Mouse (Mus musculus) adrenal gland, postnatal 36 days (tissue): Measurements from ENCODE around the gene Gm49380. TPM values are rescaled to one million over a fixed set of nuclear protein-coding genes. Genes with fewer than 3 reads are reported as not detected.

ENCODE experiments used
- DNase-seq, 2 experiments: peaks; one replicate each; pipeline ENCODE4 v3.0.0; 2021; ENCODE audit warnings: mixed read lengths in 1 of 2
- total RNA-seq, 2 experiments: library from RNA; stranded (reverse); gene quantifications; 2 replicates each; pipeline ENCODE4 v1.2.3; 2021

Gene Gm49380
- total RNA-seq, 2 experiments from 2014 or later: 0.70 to 0.76 TPM

GRCm38 (mm10) chr9:44075996-44076763, 37.1 kb downstream of the Gm49380 start:
- DNase-seq: no peak

- no peak for DNase-seq
Measured at GRCm38 (mm10) chr9:44075276-44075995, 37.9 kb downstream of the Gm49380 start.

- DNase-seq: peak; percentile 38 to 63
Measured at GRCm38 (mm10) chr9:44074395-44075275, 38.7 kb downstream of the Gm49380 start.

- no peak for DNase-seq
Measured at GRCm38 (mm10) chr9:44073115-44073514, 40.2 kb downstream of the Gm49380 start.

- DNase-seq: peak; percentile 86
Measured at GRCm38 (mm10) chr9:44072599-44072915, 40.7 kb downstream of the Gm49380 start.

GRCm38 (mm10) chr9:44071914-44072598, 41.2 kb downstream of the Gm49380 start:
- DNase-seq: peak; percentile 50 to 58

- no peak for DNase-seq
Measured at GRCm38 (mm10) chr9:44070844-44071231, 42.5 kb downstream of the Gm49380 start.

GRCm38 (mm10) chr9:44070113-44070843, 43.0 kb downstream of the Gm49380 start:
- no peak for DNase-seq

- DNase-seq: no peak
Measured at GRCm38 (mm10) chr9:44069252-44069651, 44.0 kb downstream of the Gm49380 start.

GRCm38 (mm10) chr9:44067960-44068330, 45.4 kb downstream of the Gm49380 start:
- DNase-seq: no peak

GRCm38 (mm10) chr9:44067241-44067959, 45.9 kb downstream of the Gm49380 start:
- DNase-seq: peak in 1 of 2 experiments; percentile 33

- peak; percentile 99 for DNase-seq
Measured at GRCm38 (mm10) chr9:44066785-44067225, 46.5 kb downstream of the Gm49380 start, which contains the start of gene Usp2. Gene Usp2 (plus strand): TSS chr9:44067021.

GRCm38 (mm10) chr9:44065177-44065576, 48.1 kb downstream of the Gm49380 start:
- DNase-seq: no peak

- DNase-seq: no peak
Measured at GRCm38 (mm10) chr9:44058606-44059005, 54.7 kb downstream of the Gm49380 start.

- DNase-seq: no peak
Measured at GRCm38 (mm10) chr9:44053936-44054335, 59.4 kb downstream of the Gm49380 start.

- DNase-seq: no peak
Measured at GRCm38 (mm10) chr9:44052855-44053254, 60.4 kb downstream of the Gm49380 start.

GRCm38 (mm10) chr9:44049381-44050165, 63.7 kb downstream of the Gm49380 start:
- no peak for DNase-seq

- DNase-seq: no peak
Measured at GRCm38 (mm10) chr9:44048541-44049380, 64.5 kb downstream of the Gm49380 start.
